11 mouse cellular contexts compared by ENCODE assay signal in genomic region chr13:19921084-19921827, GRCm38 (mm10).
DNase-seq lines count a peak whose midpoint lies in the region; ATAC-seq and TF ChIP-seq lines count a peak whose summit lies in the region.
"Had no signal": no experiment of that assay in that cellular context is flagged by ENCODE, and none has a peak within 500 bp of the region (broad histone marks: within the 10 kb centered on the region; RNA-seq: fewer than 3 reads in every experiment).

No protein-coding gene starts in this region.

- no peak overlapping the region for H3K4me2 ChIP-seq in liver, postnatal 0 days (ENCODE audit: low read depth, low read length)
- H3K4me2 ChIP-seq in forebrain, embryonic 14.5 days (ENCODE audit: low read length): no peak overlapping the region
- no peak overlapping the region for H3K4me2 ChIP-seq in hindbrain, postnatal 0 days (ENCODE audit: low read depth, low read length)
- H3K4me2 ChIP-seq in neural tube, embryonic 15.5 days: no peak overlapping the region
- no peak overlapping the region for H3K4me2 ChIP-seq in intestine, embryonic 16.5 days (ENCODE audit: low read depth, low read length)
- H3K4me2 ChIP-seq: limb, embryonic 12.5 days had no signal

- no peak for TF ChIP-seq CTCF in liver, postnatal 0 days (IDR thresholded peaks at IDR 0.05; ENCODE audit: low read depth)
- no peak for TF ChIP-seq CTCF in hindbrain, postnatal 0 days (IDR thresholded peaks at IDR 0.05; ENCODE audit: low read depth)

- 60% methylated on average over 1 of the region's 1 CpGs for WGBS in liver, postnatal 0 days (ENCODE audit: insufficient replicate concordance)
- 74% methylated on average over 1 of the region's 1 CpGs for WGBS in forebrain, embryonic 14.5 days
- 79% methylated on average over 1 of the region's 1 CpGs for WGBS in hindbrain, postnatal 0 days
- 78% methylated on average over 1 of the region's 1 CpGs for WGBS in neural tube, embryonic 15.5 days
- WGBS in intestine, embryonic 16.5 days: 81% methylated on average over 1 of the region's 1 CpGs

- 0 out of 2 replicates have a peak, but pooled peaks have one; percentile 19 for ATAC-seq in liver, postnatal 0 days
- ATAC-seq in forebrain, embryonic 14.5 days: peak; percentile 57; the same call in 1 of the 2 replicates
- peak; percentile 88 for ATAC-seq in hindbrain, postnatal 0 days
- peak; percentile 75 for ATAC-seq in neural tube, embryonic 15.5 days (ENCODE audit: low FRiP score)
- ATAC-seq in intestine, embryonic 16.5 days: no peak

- H3K4me1 ChIP-seq in liver, postnatal 0 days (ENCODE audit: insufficient read depth): no peaks in the 10 kb centered on the region
- H3K4me1 ChIP-seq in forebrain, embryonic 14.5 days (ENCODE audit: control insufficient read depth, insufficient read depth, low read length): no peaks in the 10 kb centered on the region
- no peaks in the 10 kb centered on the region; the same call in 1 of the 2 replicates for H3K4me1 ChIP-seq in hindbrain, postnatal 0 days (ENCODE audit: insufficient read depth, low read length)
- 0 out of 2 replicates have a peak, but pooled peaks cover 5% of the 10 kb centered on the region for H3K4me1 ChIP-seq in neural tube, embryonic 15.5 days
- H3K4me1 ChIP-seq in intestine, embryonic 16.5 days (ENCODE audit: control insufficient read depth, insufficient read depth, low read length): no peaks in the 10 kb centered on the region
- H3K4me1 ChIP-seq: limb, embryonic 12.5 days; megakaryocyte, embryonic 14.5 days had no signal

- H3K9me3 ChIP-seq in liver, postnatal 0 days (ENCODE audit: low read length): no peaks in the 10 kb centered on the region
- H3K9me3 ChIP-seq in forebrain, embryonic 14.5 days (replicated peaks; ENCODE audit: control insufficient read depth, low read length): no peaks in the 10 kb centered on the region
- H3K9me3 ChIP-seq in hindbrain, postnatal 0 days (ENCODE audit: low read length): no peaks in the 10 kb centered on the region
- H3K9me3 ChIP-seq in neural tube, embryonic 15.5 days (replicated peaks): no peaks in the 10 kb centered on the region
- H3K9me3 ChIP-seq in intestine, embryonic 16.5 days (ENCODE audit: control insufficient read depth, low read length): no peaks in the 10 kb centered on the region

- H3K36me3 ChIP-seq in liver, postnatal 0 days (replicated peaks; ENCODE audit: insufficient read depth, low read length): no peaks in the 10 kb centered on the region
- H3K36me3 ChIP-seq in forebrain, embryonic 14.5 days (ENCODE audit: control insufficient read depth, insufficient read depth, low read length): no peaks in the 10 kb centered on the region
- no peaks in the 10 kb centered on the region for H3K36me3 ChIP-seq in hindbrain, postnatal 0 days (ENCODE audit: insufficient read depth, low read length)
- H3K36me3 ChIP-seq in neural tube, embryonic 15.5 days: no peaks in the 10 kb centered on the region
- H3K36me3 ChIP-seq in intestine, embryonic 16.5 days (ENCODE audit: control insufficient read depth, insufficient read depth, low read length): no peaks in the 10 kb centered on the region
- H3K36me3 ChIP-seq: limb, embryonic 12.5 days had no signal

- no peaks in the 10 kb centered on the region for H3K27me3 ChIP-seq in liver, postnatal 0 days (ENCODE audit: insufficient read depth, low read length)
- no peaks in the 10 kb centered on the region for H3K27me3 ChIP-seq in forebrain, embryonic 14.5 days (replicated peaks; ENCODE audit: control insufficient read depth, insufficient read depth, low read length)
- H3K27me3 ChIP-seq in hindbrain, postnatal 0 days (ENCODE audit: insufficient read depth, low read length): no peaks in the 10 kb centered on the region
- no peaks in the 10 kb centered on the region for H3K27me3 ChIP-seq in neural tube, embryonic 15.5 days (replicated peaks)
- no peaks in the 10 kb centered on the region for H3K27me3 ChIP-seq in intestine, embryonic 16.5 days (replicated peaks; ENCODE audit: control insufficient read depth, insufficient read depth, low read length)
- H3K27me3 ChIP-seq: limb, embryonic 12.5 days; megakaryocyte, embryonic 14.5 days had no signal

- no peak overlapping the region for H3K4me3 ChIP-seq in liver, postnatal 0 days (ENCODE audit: low read depth, low read length)
- no peak overlapping the region for H3K4me3 ChIP-seq in forebrain, embryonic 14.5 days (ENCODE audit: low read depth, low read length)
- H3K4me3 ChIP-seq in hindbrain, postnatal 0 days (ENCODE audit: low read length): no peak overlapping the region
- no peak overlapping the region for H3K4me3 ChIP-seq in neural tube, embryonic 15.5 days (replicated peaks)
- no peak overlapping the region for H3K4me3 ChIP-seq in intestine, embryonic 16.5 days (ENCODE audit: low read length)
- H3K4me3 ChIP-seq: limb, embryonic 12.5 days; megakaryocyte, embryonic 14.5 days had no signal

- no peak overlapping the region for H3K27ac ChIP-seq in liver, postnatal 0 days (ENCODE audit: low read depth)
- no peak overlapping the region for H3K27ac ChIP-seq in forebrain, embryonic 14.5 days (ENCODE audit: low read depth, low read length)
- H3K27ac ChIP-seq in hindbrain, postnatal 0 days: no peak overlapping the region
- H3K27ac ChIP-seq in neural tube, embryonic 15.5 days (replicated peaks): no peak overlapping the region
- H3K27ac ChIP-seq in intestine, embryonic 16.5 days (ENCODE audit: low read length): no peak overlapping the region
- H3K27ac ChIP-seq: limb, embryonic 12.5 days had no signal

- no peak for TF ChIP-seq EP300 in liver, postnatal 0 days (IDR thresholded peaks at IDR 0.05; ENCODE audit: low read depth)

- no peak for DNase-seq in liver, postnatal 0 days
- no peak for DNase-seq in liver
- DNase-seq in forebrain, embryonic 14.5 days (ENCODE audit: low spot score): peak; percentile 58
- DNase-seq in hindbrain, postnatal 0 days (ENCODE audit: low spot score): peak; percentile 77
- DNase-seq in urinary bladder, postnatal 36 days (ENCODE audit: low spot score in 2 of 2): no peak
- DNase-seq: adrenal gland, adult 8-10 months; gastrocnemius, postnatal 25 days had no signal

- no peak overlapping the region for H3K9ac ChIP-seq in liver, postnatal 0 days (replicated peaks)
- no peak overlapping the region for H3K9ac ChIP-seq in forebrain, embryonic 14.5 days (ENCODE audit: low read length)
- H3K9ac ChIP-seq in hindbrain, postnatal 0 days (replicated peaks; ENCODE audit: low read length): no peak overlapping the region
- no peak overlapping the region for H3K9ac ChIP-seq in neural tube, embryonic 15.5 days (replicated peaks)
- H3K9ac ChIP-seq in intestine, embryonic 16.5 days (ENCODE audit: low read depth, low read length): no peak overlapping the region
- H3K9ac ChIP-seq: limb, embryonic 12.5 days had no signal

Comparison
In these comparisons a context has a peak if more than half of its experiments do, and no peak if none do; other contexts are left out.
1. DNase-seq: peak in forebrain, embryonic 14.5 days (single experiment) and hindbrain, postnatal 0 days (single experiment); none in liver, postnatal 0 days (single experiment), liver (single experiment) and urinary bladder, postnatal 36 days (0 of 2).